Mouse (Mus musculus): ENCODE results near the gene Zfp568. TPM values are rescaled to one million over a fixed set of nuclear protein-coding genes. Genes with fewer than 3 reads are reported as not detected.

Zfp568 gene
- polyA plus RNA-seq, 1 experiment: not detected

DNA sequence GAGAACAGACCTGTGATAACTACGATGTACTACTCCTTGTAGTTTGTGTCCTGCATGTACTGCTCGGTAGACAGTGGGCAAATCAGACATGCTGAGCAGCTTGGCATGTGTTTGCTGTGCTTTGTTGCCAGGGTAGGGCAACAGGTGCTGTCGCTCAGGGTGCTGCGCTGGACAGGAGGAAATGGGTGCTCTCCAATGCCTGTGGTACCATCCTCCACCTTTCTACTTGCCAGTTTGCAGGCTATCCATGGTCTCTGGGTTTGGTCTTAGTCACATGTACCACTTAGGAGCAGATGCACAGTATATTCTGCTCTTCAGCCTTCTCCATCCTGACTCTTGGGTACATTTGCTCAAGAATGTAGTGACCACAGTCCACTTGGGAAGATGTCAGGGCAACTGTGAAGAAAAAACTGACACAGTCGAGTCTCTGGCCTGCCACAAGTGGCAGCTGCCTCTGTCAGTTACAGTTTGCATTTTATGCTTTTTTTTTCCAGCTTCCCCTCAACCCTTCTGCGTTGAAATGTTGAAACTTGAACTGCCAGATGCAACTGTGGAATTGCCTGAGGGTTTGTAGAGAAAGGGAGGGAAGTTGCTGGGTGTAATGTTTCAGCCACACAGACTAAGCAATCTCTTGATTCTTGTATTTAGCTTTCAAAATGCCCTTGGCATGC is 24.4 kb downstream of the Zfp568 start:
- 76% methylated on average over 6 of the region's 6 CpGs for WGBS
- Histone ChIP-seq H3K4me1 (ENCODE audit: control insufficient read depth, insufficient read depth, low read length) (peaks cover 12% of the 10 kb centered on the region), H3K27ac (ENCODE audit: insufficient read depth, low read depth, low read length) (no peak overlapping the region), H3K4me3 (ENCODE audit: insufficient read depth, low read depth, low read length) (no peak overlapping the region)
- TF ChIP-seq POLR2A (IDR thresholded peaks at IDR 0.05; ENCODE audit: insufficient read depth, low read depth, low read length) (no peak), CTCF (IDR thresholded peaks at IDR 0.05; ENCODE audit: insufficient read depth, low read depth, low read length) (no peak)

DNA sequence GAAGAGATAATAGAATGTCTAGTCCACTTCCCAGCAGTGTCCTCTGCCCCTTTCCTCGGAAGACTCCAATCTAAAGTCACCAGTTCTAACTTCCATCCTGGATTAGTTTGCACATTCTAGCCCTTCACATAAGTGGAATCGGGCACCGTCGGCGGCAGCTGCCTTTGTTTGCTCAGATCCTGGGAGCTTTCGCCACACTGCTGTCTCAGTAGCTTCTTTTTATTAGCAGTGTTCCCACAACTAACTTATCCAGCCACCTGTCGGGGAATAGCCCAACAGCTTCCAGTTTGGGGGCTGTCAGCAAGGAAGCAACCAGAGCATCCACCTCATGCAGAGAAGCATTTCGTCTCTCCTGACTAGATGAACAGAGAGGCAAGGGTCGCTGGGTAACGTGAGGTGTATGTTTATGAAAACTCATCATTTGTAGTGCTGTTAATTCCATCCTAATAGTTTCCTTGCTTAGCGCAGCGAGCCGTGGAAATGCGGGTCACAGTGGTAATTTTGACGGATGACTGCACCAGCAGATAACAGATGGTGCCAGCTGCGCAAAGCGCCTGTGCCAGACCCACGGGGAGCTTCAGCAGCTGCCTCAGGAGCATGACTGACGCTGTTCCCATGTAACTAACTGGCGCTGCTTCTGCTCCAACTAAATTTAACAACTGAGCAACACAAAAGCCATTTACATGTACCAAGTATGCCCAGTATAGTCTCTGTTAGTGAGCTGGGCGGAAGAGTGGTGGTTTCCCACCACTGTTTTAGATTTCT is 25.7 kb downstream of the Zfp568 start:
- peaks cover 14% of the 10 kb centered on the region for H3K4me1 ChIP-seq (ENCODE audit: control insufficient read depth, insufficient read depth, low read length)
- no peak overlapping the region for H3K4me3 ChIP-seq (ENCODE audit: insufficient read depth, low read depth, low read length)
- TF ChIP-seq CTCF (IDR thresholded peaks at IDR 0.05; ENCODE audit: insufficient read depth, low read depth, low read length): no peak
- TF ChIP-seq POLR2A (IDR thresholded peaks at IDR 0.05; ENCODE audit: insufficient read depth, low read depth, low read length): no peak
- WGBS: 41% methylated on average over 21 of the region's 21 CpGs
- no peak overlapping the region for H3K27ac ChIP-seq (ENCODE audit: insufficient read depth, low read depth, low read length)

DNA sequence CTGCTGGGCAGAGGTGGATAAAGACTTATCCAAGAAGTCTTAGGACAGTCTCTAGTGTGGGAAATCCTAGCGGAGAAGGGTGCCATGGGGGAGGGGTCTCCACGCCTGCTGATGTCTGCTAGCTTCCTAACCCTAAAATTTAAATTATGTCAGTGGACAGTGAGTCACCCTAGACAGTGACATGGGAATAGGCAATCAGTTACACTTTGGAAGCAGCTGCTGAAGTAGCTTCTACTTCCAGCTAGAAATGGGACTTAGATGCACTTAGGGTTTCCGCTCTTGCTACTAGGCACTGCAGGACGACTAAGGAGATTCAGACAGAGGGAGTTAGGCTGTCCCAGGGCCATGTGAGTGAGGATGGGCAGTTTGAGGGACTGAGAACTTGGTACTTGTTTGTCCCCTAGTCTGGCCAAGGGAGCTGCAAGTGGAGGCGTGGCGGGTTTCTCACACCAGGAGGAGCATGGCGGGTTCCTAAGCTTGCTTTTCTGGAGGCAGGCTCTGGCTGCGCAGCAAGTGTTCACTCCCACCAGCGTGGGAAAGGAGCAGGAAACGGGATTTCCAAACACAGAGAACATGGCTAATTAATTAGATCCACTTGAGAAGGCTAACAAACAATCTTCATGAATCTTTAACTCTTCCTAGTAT is 26.9 kb downstream of the Zfp568 start:
- no peak overlapping the region for H3K4me3 ChIP-seq (ENCODE audit: insufficient read depth, low read depth, low read length)
- H3K27ac ChIP-seq (ENCODE audit: insufficient read depth, low read depth, low read length): no peak overlapping the region
- peaks cover 14% of the 10 kb centered on the region for H3K4me1 ChIP-seq (ENCODE audit: control insufficient read depth, insufficient read depth, low read length)
- WGBS: 48% methylated on average over 10 of the region's 10 CpGs
- TF ChIP-seq POLR2A (IDR thresholded peaks at IDR 0.05; ENCODE audit: insufficient read depth, low read depth, low read length) (no peak), CTCF (IDR thresholded peaks at IDR 0.05; ENCODE audit: insufficient read depth, low read depth, low read length) (no peak)

DNA sequence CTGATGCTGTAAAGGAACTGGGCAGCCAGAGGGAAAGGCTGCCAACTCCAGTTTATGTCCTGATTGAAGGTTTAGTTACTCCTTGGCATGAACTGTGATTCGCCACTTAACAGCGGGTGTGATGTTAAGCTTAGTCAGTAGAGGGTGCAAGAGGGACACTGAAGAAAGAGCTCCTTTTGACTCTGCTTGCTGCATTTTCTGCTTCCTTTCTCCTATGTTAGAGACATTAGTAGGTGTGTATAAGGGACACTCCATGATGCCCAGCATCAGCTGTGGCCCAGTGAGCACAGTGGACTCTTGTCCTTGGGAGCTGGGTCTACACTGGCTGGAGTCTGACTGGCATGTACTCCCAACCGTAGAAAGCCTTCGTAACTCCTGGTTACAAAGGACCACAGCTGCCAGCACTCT is 29.2 kb downstream of the Zfp568 start:
- TF ChIP-seq CTCF (IDR thresholded peaks at IDR 0.05; ENCODE audit: insufficient read depth, low read depth, low read length): no peak
- TF ChIP-seq POLR2A (IDR thresholded peaks at IDR 0.05; ENCODE audit: insufficient read depth, low read depth, low read length): no peak
- WGBS: 32% methylated on average over 4 of the region's 4 CpGs
- H3K4me3 ChIP-seq (ENCODE audit: insufficient read depth, low read depth, low read length): no peak overlapping the region
- no peak overlapping the region for H3K27ac ChIP-seq (ENCODE audit: insufficient read depth, low read depth, low read length)
- peaks cover 14% of the 10 kb centered on the region for H3K4me1 ChIP-seq (ENCODE audit: control insufficient read depth, insufficient read depth, low read length)

DNA sequence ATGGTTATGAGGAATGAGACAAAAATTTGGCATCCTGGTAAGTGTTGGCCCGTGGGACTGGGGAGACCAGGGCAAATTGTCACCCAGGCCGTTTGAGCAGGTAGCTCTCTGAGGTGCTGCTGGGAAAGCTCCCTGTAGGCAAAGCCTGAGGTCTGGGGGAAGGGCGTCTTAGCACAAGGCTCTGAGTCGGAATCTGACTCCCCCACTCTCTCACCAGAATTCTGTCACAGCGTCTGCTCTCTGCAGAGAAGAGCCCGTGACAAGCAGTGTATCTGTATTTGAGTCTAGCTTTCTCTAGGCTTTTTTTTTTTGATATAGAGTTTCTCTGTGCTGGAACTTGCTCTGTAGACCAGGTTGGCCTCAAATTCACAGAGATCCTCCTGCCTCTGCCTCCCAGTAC is 33.5 kb downstream of the Zfp568 start:
- 91% methylated on average over 6 of the region's 6 CpGs for WGBS
- Histone ChIP-seq H3K4me3 (ENCODE audit: insufficient read depth, low read depth, low read length) (no peak overlapping the region), H3K4me1 (ENCODE audit: control insufficient read depth, insufficient read depth, low read length) (peaks cover 3% of the 10 kb centered on the region), H3K27ac (ENCODE audit: insufficient read depth, low read depth, low read length) (no peak overlapping the region)
- TF ChIP-seq CTCF (IDR thresholded peaks at IDR 0.05; ENCODE audit: insufficient read depth, low read depth, low read length) (no peak), POLR2A (IDR thresholded peaks at IDR 0.05; ENCODE audit: insufficient read depth, low read depth, low read length) (no peak)

DNA sequence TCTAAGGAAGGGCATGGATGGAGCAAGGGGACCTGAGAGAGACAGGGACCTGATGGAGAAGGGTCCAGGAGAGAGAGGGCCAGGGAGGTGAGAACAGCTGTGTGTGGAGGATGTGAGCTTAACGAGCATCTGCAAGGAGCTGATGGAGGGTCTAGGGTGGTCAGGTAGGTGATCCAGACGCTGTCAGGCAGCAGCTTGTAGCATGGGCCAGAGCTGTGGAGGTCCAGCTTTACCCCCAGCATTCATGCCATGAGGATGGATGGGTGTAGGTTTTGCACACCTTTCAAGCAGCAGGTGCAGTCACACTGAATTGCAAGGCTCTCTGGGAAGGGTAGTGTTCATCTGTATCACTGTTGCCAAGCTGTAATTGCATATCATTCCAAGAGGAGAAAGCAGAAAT is 35.8 kb downstream of the Zfp568 start:
- Histone ChIP-seq H3K27ac (ENCODE audit: insufficient read depth, low read depth, low read length) (no peak overlapping the region), H3K4me3 (ENCODE audit: insufficient read depth, low read depth, low read length) (no peak overlapping the region), H3K4me1 (ENCODE audit: control insufficient read depth, insufficient read depth, low read length) (no peaks in the 10 kb centered on the region)
- TF ChIP-seq CTCF (IDR thresholded peaks at IDR 0.05; ENCODE audit: insufficient read depth, low read depth, low read length): no peak
- TF ChIP-seq POLR2A (IDR thresholded peaks at IDR 0.05; ENCODE audit: insufficient read depth, low read depth, low read length): no peak
- WGBS: 94% methylated on average over 2 of the region's 2 CpGs

DNA sequence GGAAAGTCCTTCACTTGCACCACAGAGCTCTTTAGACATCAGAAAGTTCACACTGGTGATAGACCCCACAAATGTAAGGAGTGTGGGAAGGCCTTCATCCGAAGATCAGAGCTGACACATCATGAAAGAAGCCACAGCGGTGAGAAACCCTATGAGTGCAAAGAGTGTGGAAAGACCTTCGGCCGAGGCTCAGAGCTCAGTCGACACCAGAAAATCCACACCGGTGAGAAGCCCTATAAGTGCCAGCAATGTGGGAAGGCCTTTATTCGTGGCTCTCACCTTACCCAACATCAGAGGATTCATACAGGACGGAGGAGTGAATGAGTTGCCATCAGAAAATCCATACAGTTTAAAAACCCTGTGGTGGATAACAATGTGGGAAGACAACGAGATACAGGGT is 39.6 kb downstream of the Zfp568 start:
- H3K27ac ChIP-seq (ENCODE audit: insufficient read depth, low read depth, low read length): no peak overlapping the region
- TF ChIP-seq CTCF (IDR thresholded peaks at IDR 0.05; ENCODE audit: insufficient read depth, low read depth, low read length) (no peak), POLR2A (IDR thresholded peaks at IDR 0.05; ENCODE audit: insufficient read depth, low read depth, low read length) (no peak)
- WGBS: 96% methylated on average over 9 of the region's 9 CpGs
- H3K4me3 ChIP-seq (ENCODE audit: insufficient read depth, low read depth, low read length): no peak overlapping the region
- no peaks in the 10 kb centered on the region for H3K4me1 ChIP-seq (ENCODE audit: control insufficient read depth, insufficient read depth, low read length)

DNA sequence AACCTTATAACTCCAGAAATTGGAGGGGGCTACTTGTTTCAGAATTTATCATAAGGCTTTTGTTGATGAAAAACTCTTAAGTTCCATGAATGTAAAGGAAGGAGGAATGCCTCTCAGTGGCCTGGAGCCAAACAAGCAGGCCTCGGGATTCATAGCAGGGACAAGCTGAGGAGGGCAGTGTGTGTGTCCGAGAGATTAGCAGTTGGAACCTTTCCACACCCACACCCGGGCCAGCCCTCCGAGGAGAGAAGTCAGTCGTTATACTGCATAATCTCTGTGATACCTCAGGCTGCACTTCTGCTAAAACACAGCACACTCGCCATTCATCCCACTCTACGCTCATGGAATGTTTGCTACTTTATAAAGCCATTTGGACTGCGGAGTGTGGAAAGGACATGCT is 40.0 kb downstream of the Zfp568 start:
- H3K4me1 ChIP-seq (ENCODE audit: control insufficient read depth, insufficient read depth, low read length): no peaks in the 10 kb centered on the region
- no peak overlapping the region for H3K4me3 ChIP-seq (ENCODE audit: insufficient read depth, low read depth, low read length)
- H3K27ac ChIP-seq (ENCODE audit: insufficient read depth, low read depth, low read length): no peak overlapping the region
- WGBS: 84% methylated on average over 8 of the region's 8 CpGs
- no peak for TF ChIP-seq POLR2A (IDR thresholded peaks at IDR 0.05; ENCODE audit: insufficient read depth, low read depth, low read length)
- TF ChIP-seq CTCF (IDR thresholded peaks at IDR 0.05; ENCODE audit: insufficient read depth, low read depth, low read length): no peak

DNA sequence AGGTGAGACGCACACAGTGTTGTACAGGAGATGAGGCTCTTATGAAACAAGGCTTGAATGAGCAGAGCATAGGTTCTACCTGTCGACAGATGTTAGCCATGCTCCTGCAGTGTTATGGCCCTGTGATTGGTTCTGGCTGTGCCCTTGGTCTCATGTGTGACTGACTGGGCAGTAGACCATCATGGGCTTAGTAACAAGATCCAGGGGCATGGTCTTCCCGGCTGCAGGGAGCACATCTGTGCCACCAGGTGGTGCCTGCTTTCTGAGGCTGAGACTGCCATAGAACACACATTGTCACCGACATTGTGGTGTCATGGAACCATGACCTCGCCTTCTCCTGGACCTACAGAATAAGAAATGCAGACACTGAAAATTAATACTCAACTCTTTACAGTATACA is 41.6 kb downstream of the Zfp568 start:
- Histone ChIP-seq H3K4me3 (ENCODE audit: insufficient read depth, low read depth, low read length) (no peak overlapping the region), H3K27ac (ENCODE audit: insufficient read depth, low read depth, low read length) (no peak overlapping the region)

More for the DNA sequence above, 41.6 kb downstream of the Zfp568 start:
- WGBS: 80% methylated on average over 5 of the region's 5 CpGs
- TF ChIP-seq CTCF (IDR thresholded peaks at IDR 0.05; ENCODE audit: insufficient read depth, low read depth, low read length) (no peak), POLR2A (IDR thresholded peaks at IDR 0.05; ENCODE audit: insufficient read depth, low read depth, low read length) (no peak)
- H3K4me1 ChIP-seq (ENCODE audit: control insufficient read depth, insufficient read depth, low read length): no peaks in the 10 kb centered on the region

Data from olfactory bulb, adult 2 months (tissue).